Mouse (Mus musculus) ES-E14 (cell line): Measurements from ENCODE around the gene Fbxw15.

Experiments used
- CHD2 ChIP-seq: IDR thresholded peaks from 2 replicates; pipeline ENCODE4 v1.6.1; 2014; ENCODE audit warnings: mild to moderate bottlenecking, low read depth, low read length, inconsistent platforms
- HCFC1 ChIP-seq: IDR thresholded peaks from 2 replicates; pipeline ENCODE4 v1.6.1; 2012; ENCODE audit warnings: low read length, inconsistent platforms, borderline replicate concordance; ENCODE audit not compliant: insufficient read depth
- MAFK ChIP-seq: IDR thresholded peaks from 2 replicates; pipeline ENCODE4 v1.6.1; 2014; ENCODE audit warnings: mild to moderate bottlenecking, low read depth, low read length, inconsistent platforms; ENCODE audit not compliant: insufficient read depth
- ZC3H11A ChIP-seq: IDR thresholded peaks from 2 replicates; pipeline ENCODE4 v1.6.1; 2012; ENCODE audit warnings: low read depth, mild to moderate bottlenecking, inconsistent platforms, low read length, borderline replicate concordance
- ZNF384 ChIP-seq: IDR thresholded peaks from 2 replicates; pipeline ENCODE4 v1.6.1; 2012; ENCODE audit warnings: low read depth, low read length, inconsistent platforms

GRCm38 (mm10) chr9:109594866-109595265, 26.8 kb upstream of the Fbxw15 start:
- no peak for TF ChIP-seq HCFC1
- no peak for TF ChIP-seq CHD2
- no peak for TF ChIP-seq MAFK
- no peak for TF ChIP-seq ZC3H11A
- no peak for TF ChIP-seq ZNF384
